Mouse (Mus musculus) bone marrow macrophage, adult 2 months (primary cell): ENCODE data around the gene Eif4g3.

Experiments
- CTCF ChIP-seq: IDR thresholded peaks from 2 replicates; pipeline ENCODE4 v1.5.1; 2012; ENCODE audit warnings: low read depth, mild to moderate bottlenecking, low read length, moderate library complexity
- POLR2A ChIP-seq: IDR thresholded peaks from 2 replicates; pipeline ENCODE4 v1.6.1; 2012; ENCODE audit warnings: mild to moderate bottlenecking, low read depth, low read length, borderline replicate concordance

GRCm38 (mm10) chr4:138102413-138102812 lies 109.6 kb downstream of the Eif4g3 start:
- TF ChIP-seq POLR2A: no peak
- TF ChIP-seq CTCF: no peak
